Mouse (Mus musculus) lung, adult 18-20 months (tissue): ENCODE measurements at regions not wholly inside any gene's neighbourhood (a gene's known extent, or its start where the extent isn't known, plus 50 kb on each side); places are given as distances from the start of the nearest gene placed in this dataset.
"Not testable (repeated sequence)": the region's sequence is repeated elsewhere in the genome, so short reads cannot be mapped to it uniquely, and the experiment has no call there.

Source experiments
- DNase-seq, 2 experiments: peaks; one replicate each; pipeline ENCODE4 v3.0.0; 2022; ENCODE audit warnings: mixed read lengths in 2 of 2

GRCm38 (mm10) chr16:29746245-29746644, 167.1 kb downstream of the Opa1 start:
- DNase-seq, result no peak

GRCm38 (mm10) chr16:29749167-29749566, 170.0 kb downstream of the Opa1 start:
- DNase-seq, result no peak

- DNase-seq, result no peak
Measured at GRCm38 (mm10) chr16:29754579-29755199, 175.6 kb downstream of the Opa1 start.

- no peak for DNase-seq
Measured at GRCm38 (mm10) chr16:29758246-29758645, 179.1 kb downstream of the Opa1 start.

GRCm38 (mm10) chr16:29759416-29759815, 180.3 kb downstream of the Opa1 start:
- DNase-seq, result no peak

GRCm38 (mm10) chr16:29760627-29761026, 181.5 kb downstream of the Opa1 start:
- DNase-seq, result no peak

GRCm38 (mm10) chr16:29761779-29762277, 182.7 kb downstream of the Opa1 start:
- peak; percentile 69 for DNase-seq

- DNase-seq, result no peak
Measured at GRCm38 (mm10) chr16:29764376-29764775, 185.2 kb downstream of the Opa1 start.

GRCm38 (mm10) chr16:29765801-29766200, 186.7 kb downstream of the Opa1 start:
- DNase-seq, result not testable (repeated sequence)

GRCm38 (mm10) chr16:29771320-29771719, 192.2 kb downstream of the Opa1 start:
- DNase-seq, result no peak

GRCm38 (mm10) chr16:29771728-29772608, 192.8 kb downstream of the Opa1 start:
- no peak for DNase-seq

GRCm38 (mm10) chr16:29772609-29772988, 193.5 kb downstream of the Opa1 start:
- no peak for DNase-seq

GRCm38 (mm10) chr16:29773056-29773455, 193.9 kb downstream of the Opa1 start:
- no peak for DNase-seq

- no peak for DNase-seq
Measured at GRCm38 (mm10) chr16:29774949-29775348, 195.8 kb downstream of the Opa1 start.

- no peak for DNase-seq
Measured at GRCm38 (mm10) chr16:29775879-29776278, 196.7 kb downstream of the Opa1 start.

- no peak for DNase-seq
Measured at GRCm38 (mm10) chr16:29782441-29782840, 203.3 kb downstream of the Opa1 start.

- DNase-seq, result no peak
Measured at GRCm38 (mm10) chr16:29785114-29785513, 206.0 kb downstream of the Opa1 start.

GRCm38 (mm10) chr16:29786540-29786939, 207.4 kb downstream of the Opa1 start:
- DNase-seq, result no peak

GRCm38 (mm10) chr16:29787633-29788511, 208.7 kb downstream of the Opa1 start:
- DNase-seq, result peak in 1 of 2 experiments; percentile 25

GRCm38 (mm10) chr16:29790064-29790463, 210.9 kb downstream of the Opa1 start:
- no peak for DNase-seq

- DNase-seq, result peak; percentile 72 to 84
Measured at GRCm38 (mm10) chr16:29799250-29799649, 220.1 kb downstream of the Opa1 start.

- no peak for DNase-seq
Measured at GRCm38 (mm10) chr16:29799893-29800292, 220.8 kb downstream of the Opa1 start.

- no peak for DNase-seq
Measured at GRCm38 (mm10) chr16:29800457-29800856, 221.3 kb downstream of the Opa1 start.
